Mouse (Mus musculus): ENCODE data around the gene Gle1. TPM values are rescaled to one million over a fixed set of nuclear protein-coding genes. Genes with fewer than 3 reads are reported as not detected.
A peak's percentile ranks its signal among the peaks of the same experiment; 100 is the strongest.
"Not testable (repeated sequence)": the region's sequence is repeated elsewhere in the genome, so short reads cannot be mapped to it uniquely, and the experiment has no call there.

The Gle1 gene
- total RNA-seq (2015): 24.7 and 29.2 TPM in 2 replicates
- 58.0 and 92.2 TPM in 2 replicates for total RNA-seq (2017)

GRCm38 (mm10) chr2:29934906-29935599 lies at the start of gene Gle1:
Gle1 (plus strand) TSS chr2:29935426.
- peak; percentile 99 for ATAC-seq (replicated peaks; ENCODE audit: poor library complexity)

- not testable (repeated sequence) for ATAC-seq (replicated peaks; ENCODE audit: poor library complexity)
Measured at GRCm38 (mm10) chr2:29886659-29887292, 48.5 kb upstream of the Gle1 start.

- peak; percentile 87 for ATAC-seq (replicated peaks; ENCODE audit: poor library complexity)
Measured at GRCm38 (mm10) chr2:29889066-29889944, 45.9 kb upstream of the Gle1 start, which contains the start of gene Odf2. Odf2 (plus strand) TSS chr2:29889221.

- ATAC-seq (replicated peaks; ENCODE audit: poor library complexity): peak; percentile 73
Measured at GRCm38 (mm10) chr2:29889991-29890833, 45.0 kb upstream of the Gle1 start.

- no peak for ATAC-seq (replicated peaks; ENCODE audit: poor library complexity)
Measured at GRCm38 (mm10) chr2:29891773-29892172, 43.5 kb upstream of the Gle1 start.

GRCm38 (mm10) chr2:29896071-29896470 lies 39.2 kb upstream of the Gle1 start:
- no peak for ATAC-seq (replicated peaks; ENCODE audit: poor library complexity)

- ATAC-seq (replicated peaks; ENCODE audit: poor library complexity): no peak
Measured at GRCm38 (mm10) chr2:29897366-29897765, 37.9 kb upstream of the Gle1 start.

GRCm38 (mm10) chr2:29898081-29898480 lies 37.1 kb upstream of the Gle1 start:
- ATAC-seq (replicated peaks; ENCODE audit: poor library complexity): no peak

GRCm38 (mm10) chr2:29902194-29902593 lies 33.0 kb upstream of the Gle1 start:
- no peak for ATAC-seq (replicated peaks; ENCODE audit: poor library complexity)

- not testable (repeated sequence) for ATAC-seq (replicated peaks; ENCODE audit: poor library complexity)
Measured at GRCm38 (mm10) chr2:29908171-29908570, 27.1 kb upstream of the Gle1 start.

- ATAC-seq (replicated peaks; ENCODE audit: poor library complexity): peak; percentile 50; the same call in 1 of the 2 replicates
Measured at GRCm38 (mm10) chr2:29910042-29910441, 25.2 kb upstream of the Gle1 start.

GRCm38 (mm10) chr2:29917621-29918020 lies 17.6 kb upstream of the Gle1 start:
- ATAC-seq (replicated peaks; ENCODE audit: poor library complexity): peak; percentile 82

GRCm38 (mm10) chr2:29922011-29922410 lies 13.2 kb upstream of the Gle1 start:
- no peak for ATAC-seq (replicated peaks; ENCODE audit: poor library complexity)

- no peak for ATAC-seq (replicated peaks; ENCODE audit: poor library complexity)
Measured at GRCm38 (mm10) chr2:29926542-29926941, 8.7 kb upstream of the Gle1 start.

GRCm38 (mm10) chr2:29930506-29930905 lies 4.7 kb upstream of the Gle1 start:
- ATAC-seq (replicated peaks; ENCODE audit: poor library complexity): no peak

GRCm38 (mm10) chr2:29931194-29931593 lies 4.0 kb upstream of the Gle1 start:
- ATAC-seq (replicated peaks; ENCODE audit: poor library complexity): no peak

- ATAC-seq (replicated peaks; ENCODE audit: poor library complexity): no peak
Measured at GRCm38 (mm10) chr2:29940073-29940472, 4.8 kb downstream of the Gle1 start.

- no peak for ATAC-seq (replicated peaks; ENCODE audit: poor library complexity)
Measured at GRCm38 (mm10) chr2:29940826-29941225, 5.6 kb downstream of the Gle1 start.

- no peak for ATAC-seq (replicated peaks; ENCODE audit: poor library complexity)
Measured at GRCm38 (mm10) chr2:29944723-29945122, 9.5 kb downstream of the Gle1 start.

- no peak for ATAC-seq (replicated peaks; ENCODE audit: poor library complexity)
Measured at GRCm38 (mm10) chr2:29948896-29949295, 13.7 kb downstream of the Gle1 start.

Data from megakaryocyte progenitor cell, adult 5-6 weeks (primary cell).